ENCODE assay signal across 10 mouse cellular contexts in the genomic region with DNA sequence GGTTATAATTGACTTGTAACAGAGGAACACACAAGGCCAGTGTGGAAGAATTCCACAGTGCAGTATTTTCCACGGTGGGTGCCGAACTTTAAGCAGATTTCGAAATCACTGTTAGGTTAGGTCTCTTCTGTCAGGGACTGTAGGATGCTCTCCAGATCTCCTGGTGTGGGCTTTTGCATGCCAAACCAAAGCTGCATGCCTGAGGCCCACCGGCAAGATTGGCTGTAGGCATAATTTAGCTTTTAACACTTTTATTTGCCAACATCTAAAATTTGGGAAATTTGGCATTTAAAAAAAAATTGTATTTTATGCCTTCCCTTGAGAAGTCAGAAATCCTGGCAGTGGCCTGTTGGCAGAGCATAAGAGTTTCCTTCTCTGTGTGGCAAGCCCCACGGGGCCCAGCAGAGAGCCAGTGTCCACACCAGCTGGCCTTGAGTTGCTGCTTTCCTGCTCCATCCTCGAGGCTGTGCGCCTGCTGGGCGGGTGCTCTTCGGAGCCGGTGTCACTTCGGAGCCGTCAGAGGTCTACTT. TPM values are rescaled to one million over a fixed set of nuclear protein-coding genes. Genes with fewer than 3 reads are reported as not detected.
A peak's percentile ranks its signal among the peaks of the same experiment; 100 is the strongest.
DNase-seq lines count a peak whose midpoint lies in the region; ATAC-seq and TF ChIP-seq lines count a peak whose summit lies in the region.
"Had no signal": no experiment of that assay in that cellular context is flagged by ENCODE, and none has a peak within 500 bp of the region (broad histone marks: within the 10 kb centered on the region; RNA-seq: fewer than 3 reads in every experiment).

No protein-coding gene starts in this region.

- TF ChIP-seq POLR2A in embryonic fibroblast, embryonic 13.5 days (IDR thresholded peaks at IDR 0.05; ENCODE audit: low read depth, low read length) = no peak

- H3K36me3 ChIP-seq in limb, embryonic 15.5 days = no peaks in the 10 kb centered on the region

- WGBS in limb, embryonic 15.5 days = 49% methylated on average over 12 of the region's 12 CpGs

- no peaks in the 10 kb centered on the region for H3K27me3 ChIP-seq in limb, embryonic 15.5 days
- H3K27me3 ChIP-seq: forebrain, embryonic 13.5 days had no signal

- H3K27ac ChIP-seq in embryonic fibroblast, embryonic 13.5 days (ENCODE audit: insufficient read depth, low read length) = peak overlapping the region; percentile 44; the same call in 1 of the 2 replicates
- peak overlapping the region; percentile 77 for H3K27ac ChIP-seq in limb, embryonic 15.5 days
- H3K27ac ChIP-seq: forebrain, embryonic 13.5 days had no signal

- no peak overlapping the region for H3K9ac ChIP-seq in limb, embryonic 15.5 days
- H3K9ac ChIP-seq: forebrain, embryonic 13.5 days had no signal

- ATAC-seq in limb, embryonic 15.5 days (ENCODE audit: insufficient number of reproducible peaks, low FRiP score, low TSS enrichment, low read depth) = 0 out of 2 replicates have a peak, but pooled peaks have one; percentile 55
- ATAC-seq: forebrain, embryonic 13.5 days had no signal

- intact Hi-C loops in left cerebral cortex, postnatal 4 days (cut with DNase I) = no loop called here
- intact Hi-C loops in left cerebral cortex, postnatal 36 days (cut with DNase I) = no loop called here

- no peak for TF ChIP-seq CTCF in embryonic fibroblast, embryonic 13.5 days (IDR thresholded peaks at IDR 0.05; ENCODE audit: borderline replicate concordance, insufficient read depth, low read length)

- H3K4me3 ChIP-seq in embryonic fibroblast, embryonic 13.5 days (ENCODE audit: insufficient read depth, low read length) = no peak overlapping the region
- H3K4me3 ChIP-seq in limb, embryonic 15.5 days = no peak overlapping the region
- H3K4me3 ChIP-seq: forebrain, embryonic 13.5 days had no signal

- no peaks in the 10 kb centered on the region for H3K9me3 ChIP-seq in limb, embryonic 15.5 days

- H3K4me1 ChIP-seq in embryonic fibroblast, embryonic 13.5 days (ENCODE audit: control insufficient read depth, insufficient read depth, low read length) = peaks cover 7% of the 10 kb centered on the region
- H3K4me1 ChIP-seq in limb, embryonic 15.5 days = peaks cover 29% of the 10 kb centered on the region
- H3K4me1 ChIP-seq: forebrain, embryonic 13.5 days had no signal

- H3K4me2 ChIP-seq in limb, embryonic 15.5 days = no peak overlapping the region
- H3K4me2 ChIP-seq: forebrain, embryonic 13.5 days had no signal

- DNase-seq in left cerebral cortex, postnatal 4 days = peak; percentile 14
- DNase-seq in left cerebral cortex, postnatal 36 days (ENCODE audit: low spot score in 2 of 2) = no peak
- peak; percentile 62 to 65 for DNase-seq in cerebellum, adult 18-20 months
- DNase-seq in thymus, postnatal 4 days = no peak
- no peak for DNase-seq in embryo, embryonic 10 days (ENCODE audit: low spot score)
- DNase-seq: kidney, adult 11 months; right cerebral cortex, postnatal 25 days had no signal

RNA-seq across cellular contexts. Expression of a gene that starts 12.5 kb away (rescaled TPM):
- 10 to 100 TPM; 21.2 to 24.6 TPM for total RNA-seq in left cerebral cortex, postnatal 4 days (2021)
- total RNA-seq in left cerebral cortex, postnatal 36 days (2021) = 10 to 100 TPM; 37.5 to 42.7 TPM
- 113 and 137 TPM in 2 replicates for polyA plus RNA-seq in embryonic fibroblast, embryonic 13.5 days (2011; ENCODE audit: insufficient read length, low read depth, missing spikeins)
- 70.7 and 71.1 TPM in 2 replicates for polyA plus RNA-seq in limb, embryonic 15.5 days (2015; fragmentation: Nextera tagmentation; extraction: Ambion mirVana)

Comparison
In these comparisons a context has a peak if more than half of its experiments do, and no peak if none do; other contexts are left out.
1. DNase-seq: peak in left cerebral cortex, postnatal 4 days (single experiment) and cerebellum, adult 18-20 months (2 of 2); none in left cerebral cortex, postnatal 36 days (0 of 2), thymus, postnatal 4 days (single experiment) and embryo, embryonic 10 days (single experiment).